Mouse (Mus musculus) testis, adult 10 weeks (tissue): ENCODE results near the gene Egfl8. TPM values are rescaled to one million over a fixed set of nuclear protein-coding genes. Genes with fewer than 3 reads are reported as not detected.

Experiments used
- polyA plus RNA-seq: library from polyadenylated mRNA; stranded (reverse); fragments of 350-450 nt; fragmentation: Illumina TruSeq; extraction: RNeasy Lipid Tissue Mini Kit (QIAGEN cat#74804); gene quantifications from one replicate; pipeline ENCODE4 v1.2.3, GENCODE M21; 2014; ENCODE audit warnings: low read depth, low replicate concordance

Gene Egfl8
- polyA plus RNA-seq: not detected

GRCm38 (mm10) chr17:34615871-34616270, at the start of gene Egfl8:
Gene Egfl8, minus strand, starts transcription at chr17:34615971.

GRCm38 (mm10) chr17:34646906-34647787, 31.4 kb upstream of the Egfl8 start, which contains the start of gene Atf6b:
Gene Atf6b, plus strand, starts transcription at chr17:34647146.

GRCm38 (mm10) chr17:34644608-34645007, 28.8 kb upstream of the Egfl8 start, which contains the start of gene Fkbpl:
Gene Fkbpl, plus strand, starts transcription at chr17:34644764.

GRCm38 (mm10) chr17:34629221-34629751, 13.5 kb upstream of the Egfl8 start, which contains the start of gene Prrt1:
Gene Prrt1, plus strand, starts transcription at chr17:34629533.

GRCm38 (mm10) chr17:34627943-34628643, 12.3 kb upstream of the Egfl8 start, which contains the start of gene Ppt2:
Gene Ppt2, minus strand, starts transcription at chr17:34628510.

GRCm38 (mm10) chr17:34604061-34604508, 11.7 kb downstream of the Egfl8 start, which contains the start of gene Agpat1:
Gene Agpat1, plus strand, starts transcription at chr17:34604262.

GRCm38 (mm10) chr17:34603375-34604060, 12.3 kb downstream of the Egfl8 start, which contains the start of gene Rnf5:
Gene Rnf5, minus strand, starts transcription at chr17:34603690.

GRCm38 (mm10) chr17:34597566-34598095, 18.1 kb downstream of the Egfl8 start, which contains the start of gene Ager:
Gene Ager, plus strand, starts transcription at chr17:34597862.

GRCm38 (mm10) chr17:34591029-34591993, 24.5 kb downstream of the Egfl8 start, which contains the start of gene Pbx2:
Gene Pbx2, plus strand, starts transcription at chr17:34591266.

GRCm38 (mm10) chr17:34589681-34590101, 26.1 kb downstream of the Egfl8 start, which contains the start of gene Gpsm3:
Gene Gpsm3, plus strand, starts transcription at chr17:34589806.

GRCm38 (mm10) chr17:34564003-34564421, 51.8 kb downstream of the Egfl8 start, which contains the start of gene Notch4:
Gene Notch4, plus strand, starts transcription at chr17:34564268.

Other genes starting within 250 kb of the Egfl8 start
- gene Btnl1, start 238.8 kb downstream of the Egfl8 start, polyA plus RNA-seq: not detected
- 1,880 TPM for gene BC051142, start 217.2 kb downstream of the Egfl8 start, polyA plus RNA-seq
- gene Btnl4, start 138.7 kb downstream of the Egfl8 start, polyA plus RNA-seq: not detected
- gene Btnl6, start 98.6 kb downstream of the Egfl8 start, polyA plus RNA-seq: not detected
- 1.1 TPM for gene Notch4, start 51.7 kb downstream of the Egfl8 start, polyA plus RNA-seq
- gene Gpsm3, start 26.2 kb downstream of the Egfl8 start, polyA plus RNA-seq: not detected
- gene Pbx2, start 24.7 kb downstream of the Egfl8 start, polyA plus RNA-seq: 3.5 TPM
- gene Ager, start 18.1 kb downstream of the Egfl8 start, polyA plus RNA-seq: not detected
- gene Rnf5, start 12.3 kb downstream of the Egfl8 start, polyA plus RNA-seq: 7.4 TPM
- 14.5 TPM for gene Agpat1, start 11.7 kb downstream of the Egfl8 start, polyA plus RNA-seq
- gene Ppt2, start 12.5 kb upstream of the Egfl8 start, polyA plus RNA-seq: 2.6 TPM
- gene Prrt1, start 13.6 kb upstream of the Egfl8 start, polyA plus RNA-seq: 0.24 TPM
- 119 TPM for gene Fkbpl, start 28.8 kb upstream of the Egfl8 start, polyA plus RNA-seq
- gene Atf6b, start 31.2 kb upstream of the Egfl8 start, polyA plus RNA-seq: 1.6 TPM
- gene Tnxb, start 54.6 kb upstream of the Egfl8 start, polyA plus RNA-seq: not detected
- gene C4b, start 127.9 kb upstream of the Egfl8 start, polyA plus RNA-seq: 1.2 TPM
- not detected for gene Cyp21a1, start 188.6 kb upstream of the Egfl8 start, polyA plus RNA-seq
- 8.2 TPM for gene Stk19, start 221.0 kb upstream of the Egfl8 start, polyA plus RNA-seq
- gene Dxo, start 221.0 kb upstream of the Egfl8 start, polyA plus RNA-seq: 5.8 TPM
- gene Skiv2l, start 234.2 kb upstream of the Egfl8 start, polyA plus RNA-seq: 7.9 TPM
- 10.0 TPM for gene Nelfe, start 234.4 kb upstream of the Egfl8 start, polyA plus RNA-seq
- 0.43 TPM for gene Cfb, start 246.5 kb upstream of the Egfl8 start, polyA plus RNA-seq